Mouse (Mus musculus) midbrain, embryonic 15.5 days (tissue): Measurements from ENCODE around the gene Pitpnc1. TPM values are rescaled to one million over a fixed set of nuclear protein-coding genes. Genes with fewer than 3 reads are reported as not detected.
A peak's percentile ranks its signal among the peaks of the same experiment; 100 is the strongest.

Experiments
- ATAC-seq: fragments of 200-750 bp; cut with Nextera tagmentation; replicated peaks from 2 replicates; pipeline ENCODE4 v1.8.0; 2017; ENCODE audit warnings: moderate TSS enrichment
- H3K27ac ChIP-seq: fragments of 300-500 bp; sonication (generic); 2 replicates; pipeline ENCODE4 v1.5.1; 2015; ENCODE audit warnings: mild to moderate bottlenecking, inconsistent platforms
- H3K27me3 ChIP-seq: fragments of 300-500 bp; sonication (generic); replicated peaks from 2 replicates; pipeline ENCODE4 v1.6.1; 2015; ENCODE audit warnings: inconsistent platforms
- H3K36me3 ChIP-seq: fragments of 300-500 bp; sonication (generic); replicated peaks from 2 replicates; pipeline ENCODE4 v1.6.1; 2015; ENCODE audit warnings: inconsistent platforms
- H3K4me1 ChIP-seq: fragments of 300-500 bp; sonication (generic); 2 replicates; pipeline ENCODE4 v1.6.1; 2015; ENCODE audit warnings: inconsistent platforms
- H3K4me2 ChIP-seq: fragments of 300-500 bp; sonication (generic); 2 replicates; pipeline ENCODE4 v1.6.1; 2015; ENCODE audit warnings: inconsistent platforms, mild to moderate bottlenecking, moderate library complexity
- H3K4me3 ChIP-seq: fragments of 300-500 bp; sonication (generic); 2 replicates; pipeline ENCODE4 v1.5.1; 2015; ENCODE audit warnings: mild to moderate bottlenecking, inconsistent platforms
- H3K9ac ChIP-seq: fragments of 300-500 bp; sonication (generic); 2 replicates; pipeline ENCODE4 v1.6.1; 2015; ENCODE audit warnings: mild to moderate bottlenecking, inconsistent platforms
- H3K9me3 ChIP-seq: fragments of 300-500 bp; sonication (generic); 2 replicates; pipeline ENCODE4 v1.6.1; 2016; ENCODE audit warnings: inconsistent platforms
- WGBS: fragments of 180-500 bp; shearing (Covaris S2); methylation state at CpG from one replicate; pipeline ENCODE4 v1.1.7; 2015; ENCODE audit warnings: mixed read lengths; 5-methylcytosine and 5-hydroxymethylcytosine counted together
- polyA plus RNA-seq: library from polyadenylated mRNA; unstranded; fragments of >200 nt; fragmentation: Nextera tagmentation; extraction: Ambion mirVana; gene quantifications from 2 replicates; pipeline ENCODE4 v1.2.1, GENCODE M21; 2015

Pitpnc1 gene
- polyA plus RNA-seq, 1 experiment from 2014 or later, result 43.7 TPM

DNA sequence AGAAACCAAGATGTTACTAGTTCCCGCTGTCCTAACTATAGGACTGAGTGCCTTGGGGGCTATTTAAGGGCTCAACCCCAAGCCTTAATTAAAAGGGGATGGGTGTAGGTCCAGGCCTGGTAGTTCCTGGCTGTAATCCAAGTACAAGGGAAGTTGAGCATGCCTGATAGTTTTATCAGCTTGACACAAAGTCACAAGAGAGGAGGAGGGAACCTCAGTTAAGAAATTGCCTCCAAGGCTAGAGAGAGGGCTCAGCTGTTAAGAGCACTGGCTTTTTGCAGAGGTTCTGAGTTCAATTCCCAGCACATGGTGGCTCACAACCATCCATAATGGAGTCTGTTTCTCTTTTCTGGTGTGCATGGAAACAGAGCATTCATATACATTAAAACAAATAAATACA is 128.1 kb downstream of the Pitpnc1 start:
- H3K4me1 ChIP-seq, result peaks cover 19% of the 10 kb centered on the region
- no peak for ATAC-seq
- H3K4me3 ChIP-seq, result no peak overlapping the region
- H3K9ac ChIP-seq, result no peak overlapping the region
- H3K4me2 ChIP-seq, result no peak overlapping the region
- WGBS, result 71% methylated on average over 1 of the region's 1 CpGs
- no peak overlapping the region for H3K27ac ChIP-seq
- no peaks in the 10 kb centered on the region for H3K36me3 ChIP-seq
- H3K9me3 ChIP-seq, result no peaks in the 10 kb centered on the region
- no peaks in the 10 kb centered on the region for H3K27me3 ChIP-seq

DNA sequence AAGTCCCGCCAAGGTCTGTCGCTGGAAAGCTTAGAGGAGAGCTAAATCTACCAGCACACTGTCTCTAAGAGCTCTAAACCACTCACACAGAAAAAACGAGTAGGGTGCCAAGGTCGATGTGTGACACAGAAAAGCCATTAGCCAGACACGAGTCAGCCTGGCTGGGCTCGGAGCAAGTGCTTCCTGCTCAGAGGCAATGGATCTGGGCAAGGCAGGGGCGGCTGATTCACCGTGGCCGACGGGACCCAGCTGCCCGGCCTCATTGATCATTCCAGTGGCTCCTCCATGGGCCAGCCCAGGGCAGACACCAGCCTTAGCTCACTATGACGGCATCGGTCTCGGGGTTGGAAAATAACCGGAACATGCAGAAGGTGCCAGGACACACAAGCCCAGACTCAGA is 129.2 kb downstream of the Pitpnc1 start:
- no peaks in the 10 kb centered on the region for H3K36me3 ChIP-seq
- H3K4me3 ChIP-seq, result no peak overlapping the region
- H3K4me1 ChIP-seq, result peaks cover 23% of the 10 kb centered on the region
- H3K9ac ChIP-seq, result no peak overlapping the region
- ATAC-seq, result no peak
- no peak overlapping the region for H3K4me2 ChIP-seq
- H3K27me3 ChIP-seq, result no peaks in the 10 kb centered on the region
- H3K27ac ChIP-seq, result peak overlapping the region; percentile 35; the same call in 1 of the 2 replicates
- H3K9me3 ChIP-seq, result no peaks in the 10 kb centered on the region
- WGBS, result 25% methylated on average over 15 of the region's 15 CpGs

DNA sequence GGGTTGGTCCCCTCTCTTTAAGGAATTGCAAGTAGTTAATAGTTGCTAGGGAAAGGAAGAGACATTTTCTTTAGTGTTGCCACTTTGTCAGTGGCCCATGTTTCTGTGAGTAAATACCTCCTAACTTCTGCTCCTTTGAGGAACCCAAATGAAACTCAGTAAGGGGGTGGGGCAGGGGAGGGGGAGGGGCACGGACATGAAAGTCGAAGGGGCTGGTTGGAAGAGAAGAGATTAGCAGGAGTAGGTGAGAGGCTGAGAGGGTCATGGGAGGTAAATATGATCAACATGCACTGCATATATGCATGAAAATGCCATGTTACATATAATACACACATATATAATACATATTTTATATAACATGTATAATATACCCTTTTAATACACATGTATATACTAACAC is 129.7 kb downstream of the Pitpnc1 start:
- Histone ChIP-seq H3K9ac (no peak overlapping the region), H3K27me3 (no peaks in the 10 kb centered on the region), H3K36me3 (no peaks in the 10 kb centered on the region), H3K9me3 (no peaks in the 10 kb centered on the region), H3K4me3 (no peak overlapping the region), H3K4me2 (no peak overlapping the region), H3K27ac (no peak overlapping the region), H3K4me1 (peaks cover 23% of the 10 kb centered on the region)
- 36% methylated on average over 2 of the region's 2 CpGs for WGBS
- no peak for ATAC-seq

DNA sequence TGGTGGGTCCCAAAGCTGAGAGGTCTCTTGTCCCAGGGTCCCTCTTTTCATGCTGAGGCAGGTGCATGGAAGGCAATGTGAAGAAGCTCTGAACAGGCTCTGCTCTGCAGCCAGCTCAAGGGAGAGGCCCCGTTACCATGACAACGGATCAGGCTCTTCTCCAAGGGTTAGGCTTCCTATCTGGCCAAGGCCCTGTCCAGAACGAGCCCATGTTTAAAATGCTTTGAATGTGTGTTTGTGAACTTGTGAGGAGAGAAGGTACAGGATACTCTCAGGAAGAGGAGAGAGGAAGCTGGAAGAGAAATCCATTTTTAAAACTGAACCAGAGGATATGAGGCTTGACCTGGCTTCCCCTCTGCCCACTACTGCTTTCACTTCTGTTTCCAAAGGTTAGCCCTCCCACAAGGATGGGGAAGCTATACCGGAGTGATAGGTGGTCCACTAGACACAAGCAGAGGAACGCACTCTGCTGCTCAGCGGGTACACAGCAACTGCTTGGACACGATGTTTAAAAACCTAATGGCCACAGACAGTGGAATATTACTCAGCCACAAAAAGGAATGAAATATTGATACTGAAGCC is 131.2 kb downstream of the Pitpnc1 start:
- Histone ChIP-seq H3K27me3 (no peaks in the 10 kb centered on the region), H3K36me3 (no peaks in the 10 kb centered on the region), H3K4me3 (no peak overlapping the region), H3K9me3 (no peaks in the 10 kb centered on the region), H3K9ac (no peak overlapping the region), H3K4me2 (no peak overlapping the region), H3K4me1 (peaks cover 23% of the 10 kb centered on the region), H3K27ac (no peak overlapping the region)
- 72% methylated on average over 7 of the region's 7 CpGs for WGBS
- no peak for ATAC-seq

DNA sequence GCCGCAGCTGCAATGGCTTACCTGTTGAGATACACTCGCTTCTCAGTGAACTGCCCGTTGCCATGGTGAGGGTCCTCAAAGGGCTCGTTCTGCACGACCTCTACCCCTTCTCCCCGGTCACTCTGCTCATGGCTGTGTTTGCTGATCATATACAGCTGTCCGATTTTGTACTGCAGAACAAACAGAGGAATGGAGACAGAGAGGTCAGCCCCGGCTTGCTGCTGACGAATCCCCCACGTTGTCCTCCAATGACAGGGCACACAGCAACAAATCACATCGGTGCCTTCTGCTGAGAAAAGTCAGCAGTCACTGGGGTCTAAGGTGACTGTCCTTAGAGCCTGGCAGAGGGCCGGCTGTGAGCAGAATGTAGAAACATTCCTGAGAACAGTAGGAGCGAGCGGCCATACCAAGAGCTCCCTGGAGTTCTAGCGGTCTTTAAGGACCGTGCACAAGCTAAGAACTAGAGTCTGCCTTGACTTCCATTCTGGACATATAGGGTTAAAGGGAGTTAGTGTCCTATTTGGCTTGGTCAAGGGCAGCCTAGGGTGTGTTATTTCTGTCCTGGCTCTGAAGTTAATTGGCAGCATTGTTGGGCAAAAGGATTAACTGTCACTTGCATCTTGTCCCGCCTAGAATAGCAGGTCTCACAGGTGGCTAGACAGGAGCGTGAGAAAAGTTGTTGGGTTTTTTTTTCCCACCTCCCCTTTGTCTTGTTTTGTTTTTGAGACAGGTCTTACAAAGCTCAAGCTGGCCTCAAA is 132.9 kb downstream of the Pitpnc1 start:
- Histone ChIP-seq H3K36me3 (no peaks in the 10 kb centered on the region), H3K4me1 (peaks cover 23% of the 10 kb centered on the region), H3K27ac (peak overlapping the region; percentile 29; the same call in 1 of the 2 replicates), H3K4me2 (no peak overlapping the region), H3K9ac (no peak overlapping the region), H3K27me3 (no peaks in the 10 kb centered on the region), H3K4me3 (no peak overlapping the region), H3K9me3 (no peaks in the 10 kb centered on the region)
- ATAC-seq, result no peak
- 43% methylated on average over 18 of the region's 18 CpGs for WGBS

DNA sequence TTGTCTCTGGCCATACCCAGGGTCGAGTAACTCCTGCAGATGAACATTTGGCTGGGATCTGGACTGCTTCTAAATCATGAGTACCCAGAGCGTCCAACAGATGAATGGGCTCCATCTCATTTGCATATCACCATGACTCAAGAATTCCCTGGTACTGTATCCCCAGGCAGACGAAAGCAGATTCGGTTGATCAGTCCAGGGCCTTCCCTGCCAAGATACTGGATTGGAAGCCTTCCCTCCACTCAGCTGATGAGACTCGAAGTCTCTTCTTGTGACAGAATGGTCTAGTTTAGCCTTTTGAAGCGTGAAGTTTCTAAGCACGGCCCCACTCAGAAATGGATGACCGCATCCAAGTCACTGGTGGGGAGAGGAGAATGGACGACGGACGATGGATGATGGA is 134.7 kb downstream of the Pitpnc1 start:
- ATAC-seq, result no peak

GRCm38 (mm10) chr11:107334849-107335484 is 135.5 kb downstream of the Pitpnc1 start:
- Histone ChIP-seq H3K36me3 (no peaks in the 10 kb centered on the region), H3K4me3 (no peak overlapping the region), H3K4me1 (peaks cover 17% of the 10 kb centered on the region), H3K27ac (no peak overlapping the region), H3K9me3 (no peaks in the 10 kb centered on the region), H3K4me2 (no peak overlapping the region), H3K27me3 (no peaks in the 10 kb centered on the region), H3K9ac (no peak overlapping the region)
- ATAC-seq, result no peak
- 80% methylated on average over 15 of the region's 15 CpGs for WGBS

More for the DNA sequence above, 134.7 kb downstream of the Pitpnc1 start:
- peaks cover 17% of the 10 kb centered on the region for H3K4me1 ChIP-seq
- no peak overlapping the region for H3K9ac ChIP-seq
- H3K9me3 ChIP-seq, result no peaks in the 10 kb centered on the region
- H3K27ac ChIP-seq, result no peak overlapping the region
- H3K4me3 ChIP-seq, result no peak overlapping the region
- H3K27me3 ChIP-seq, result no peaks in the 10 kb centered on the region
- no peak overlapping the region for H3K4me2 ChIP-seq
- H3K36me3 ChIP-seq, result no peaks in the 10 kb centered on the region
- WGBS, result 67% methylated on average over 11 of the region's 11 CpGs

GRCm38 (mm10) chr11:107332905-107333304 is 137.6 kb downstream of the Pitpnc1 start:
- WGBS, result 94% methylated on average over 3 of the region's 3 CpGs
- no peak for ATAC-seq

GRCm38 (mm10) chr11:107332332-107332731 is 138.2 kb downstream of the Pitpnc1 start:
- WGBS, result 95% methylated on average over 13 of the region's 13 CpGs
- H3K4me2 ChIP-seq, result no peak overlapping the region
- no peaks in the 10 kb centered on the region for H3K9me3 ChIP-seq

More at GRCm38 (mm10) chr11:107332905-107333304, 137.6 kb downstream of the Pitpnc1 start:
- Histone ChIP-seq H3K27ac (no peak overlapping the region), H3K27me3 (no peaks in the 10 kb centered on the region), H3K4me3 (no peak overlapping the region), H3K4me2 (no peak overlapping the region), H3K9me3 (no peaks in the 10 kb centered on the region), H3K9ac (no peak overlapping the region), H3K4me1 (peaks cover 9% of the 10 kb centered on the region), H3K36me3 (no peaks in the 10 kb centered on the region)

DNA sequence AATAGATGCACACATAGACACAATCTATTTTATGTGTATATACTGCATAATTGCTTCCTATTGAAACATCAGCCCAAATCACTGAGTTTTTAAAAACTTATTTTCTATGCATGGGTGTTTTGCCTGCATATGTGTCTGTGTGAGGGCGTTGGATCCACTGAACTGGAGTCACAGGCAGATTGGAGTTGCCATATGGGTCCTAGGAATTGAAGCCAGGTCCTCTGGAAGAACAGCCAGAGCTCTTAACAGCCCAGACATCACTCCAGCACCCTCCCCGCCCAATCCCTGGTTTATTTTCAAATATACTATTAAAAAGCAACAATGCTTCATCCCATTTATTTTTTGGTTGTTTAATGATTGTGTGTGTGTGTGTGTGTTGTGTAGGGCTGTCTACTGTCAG is 139.1 kb downstream of the Pitpnc1 start:
- WGBS, result 84% methylated on average over 2 of the region's 2 CpGs

More at GRCm38 (mm10) chr11:107332332-107332731, 138.2 kb downstream of the Pitpnc1 start:
- Histone ChIP-seq H3K4me1 (peaks cover 3% of the 10 kb centered on the region), H3K27me3 (no peaks in the 10 kb centered on the region), H3K9ac (no peak overlapping the region), H3K36me3 (no peaks in the 10 kb centered on the region), H3K27ac (no peak overlapping the region), H3K4me3 (no peak overlapping the region)
- ATAC-seq, result no peak

DNA sequence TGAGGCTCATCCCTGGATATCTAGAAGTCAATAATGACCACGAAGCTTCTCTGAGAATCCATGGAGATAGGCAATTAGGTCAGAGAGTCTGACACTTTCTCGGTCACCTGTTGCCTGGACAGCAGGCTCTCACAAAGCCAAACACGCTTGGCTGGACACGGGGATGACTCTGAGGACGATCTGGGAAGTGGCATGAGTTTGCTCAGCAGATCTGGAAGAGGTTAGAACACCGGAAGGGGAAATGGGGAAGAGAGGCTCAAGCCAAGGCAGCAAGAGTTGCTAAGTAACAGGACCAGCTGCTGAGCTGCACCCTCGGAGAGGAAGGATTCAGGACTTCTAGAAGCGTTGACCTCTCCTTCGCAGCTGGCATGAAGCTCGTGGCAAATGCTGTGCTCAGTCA is 143.2 kb downstream of the Pitpnc1 start:
- no peak for ATAC-seq
- Histone ChIP-seq H3K9me3 (no peaks in the 10 kb centered on the region), H3K27ac (no peak overlapping the region), H3K4me2 (no peak overlapping the region), H3K9ac (no peak overlapping the region), H3K4me1 (peaks cover 14% of the 10 kb centered on the region), H3K27me3 (no peaks in the 10 kb centered on the region), H3K4me3 (no peak overlapping the region), H3K36me3 (no peaks in the 10 kb centered on the region)
- WGBS, result 70% methylated on average over 10 of the region's 10 CpGs

More for the DNA sequence above, 139.1 kb downstream of the Pitpnc1 start:
- H3K4me3 ChIP-seq, result no peak overlapping the region
- no peak for ATAC-seq
- no peak overlapping the region for H3K9ac ChIP-seq
- H3K27me3 ChIP-seq, result no peaks in the 10 kb centered on the region
- H3K36me3 ChIP-seq, result no peaks in the 10 kb centered on the region
- no peak overlapping the region for H3K27ac ChIP-seq
- H3K9me3 ChIP-seq, result no peaks in the 10 kb centered on the region
- H3K4me1 ChIP-seq, result peaks cover under 1% of the 10 kb centered on the region; the same call in 1 of the 2 replicates
- H3K4me2 ChIP-seq, result no peak overlapping the region
